Mouse (Mus musculus) lung, adult 18-20 months (tissue): ENCODE results near the gene Iqgap2.

Experiments used
- DNase-seq, 2 experiments: peaks; one replicate each; pipeline ENCODE4 v3.0.0; 2022; ENCODE audit warnings: mixed read lengths in 2 of 2

The Iqgap2 gene

DNA sequence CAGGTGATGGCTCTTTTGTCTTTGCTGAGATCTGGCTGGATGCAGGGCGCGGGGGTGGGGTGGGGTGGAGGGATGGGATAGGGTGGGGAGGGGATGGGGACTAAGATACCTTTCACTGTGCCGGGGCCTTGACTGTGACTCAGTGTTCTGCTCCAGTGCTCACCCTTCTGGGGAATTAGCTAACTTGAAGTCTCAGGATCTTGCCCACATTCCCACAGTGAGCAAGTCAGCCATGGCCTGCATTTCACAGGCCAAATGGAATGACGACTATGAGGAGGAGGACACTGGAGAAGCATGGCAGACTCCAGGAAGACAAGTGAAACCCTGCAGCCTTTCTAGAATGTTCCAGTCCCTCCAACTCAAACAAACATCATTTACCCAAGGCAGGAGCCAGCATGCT, 280.0 kb downstream of the Iqgap2 start:
- no peak for DNase-seq

GRCm38 (mm10) chr13:95610786-95611562, 280.7 kb downstream of the Iqgap2 start:
- DNase-seq = peak; percentile 81 to 87

- no peak for DNase-seq
Measured at GRCm38 (mm10) chr13:95609088-95609420, 282.7 kb downstream of the Iqgap2 start.

GRCm38 (mm10) chr13:95608416-95609087, 283.2 kb downstream of the Iqgap2 start:
- no peak for DNase-seq

DNA sequence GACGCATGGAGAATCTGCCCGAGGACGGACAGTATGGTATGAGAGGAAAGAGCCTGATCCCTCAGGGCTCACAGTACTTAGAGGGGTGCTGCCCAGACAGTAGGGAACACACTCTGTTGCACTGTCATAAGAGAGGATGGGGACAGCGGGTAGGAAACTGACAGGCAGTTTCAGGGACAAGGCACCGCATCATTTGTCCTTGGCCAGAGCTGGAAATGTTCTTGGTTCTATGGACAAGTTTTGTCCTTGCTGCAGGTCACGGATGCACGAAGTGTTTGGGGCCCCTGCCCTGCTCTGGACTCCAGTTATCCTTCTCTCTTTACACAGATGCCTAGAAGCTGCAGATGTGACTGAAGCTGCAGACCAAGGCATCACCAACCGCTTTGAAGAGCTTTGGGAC, 284.7 kb downstream of the Iqgap2 start:
- no peak for DNase-seq

DNA sequence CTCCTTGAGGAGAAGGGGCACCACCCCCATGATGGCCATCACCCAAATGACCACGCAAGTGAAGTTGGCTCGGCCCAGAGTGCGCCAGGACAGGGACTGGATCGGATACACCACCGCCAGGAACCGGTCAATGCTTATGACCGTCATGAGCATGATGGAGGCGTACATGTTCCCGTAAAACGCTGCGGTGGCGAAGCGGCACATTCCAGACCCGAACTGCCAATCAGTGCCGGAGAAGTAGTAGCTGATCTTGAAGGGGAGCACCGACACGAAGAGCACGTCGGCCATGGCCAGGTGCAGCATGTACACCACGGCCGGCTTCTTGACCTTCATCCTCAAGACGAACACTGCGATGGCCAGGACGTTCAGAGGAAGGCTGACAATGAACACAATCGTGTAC, 287.4 kb downstream of the Iqgap2 start:
- DNase-seq = no peak

GRCm38 (mm10) chr13:95599833-95600359, 291.8 kb downstream of the Iqgap2 start:
- DNase-seq = no peak

- no peak for DNase-seq
Measured at GRCm38 (mm10) chr13:95598232-95598920, 293.3 kb downstream of the Iqgap2 start.

GRCm38 (mm10) chr13:95597578-95597977, 294.1 kb downstream of the Iqgap2 start:
- DNase-seq = no peak

DNA sequence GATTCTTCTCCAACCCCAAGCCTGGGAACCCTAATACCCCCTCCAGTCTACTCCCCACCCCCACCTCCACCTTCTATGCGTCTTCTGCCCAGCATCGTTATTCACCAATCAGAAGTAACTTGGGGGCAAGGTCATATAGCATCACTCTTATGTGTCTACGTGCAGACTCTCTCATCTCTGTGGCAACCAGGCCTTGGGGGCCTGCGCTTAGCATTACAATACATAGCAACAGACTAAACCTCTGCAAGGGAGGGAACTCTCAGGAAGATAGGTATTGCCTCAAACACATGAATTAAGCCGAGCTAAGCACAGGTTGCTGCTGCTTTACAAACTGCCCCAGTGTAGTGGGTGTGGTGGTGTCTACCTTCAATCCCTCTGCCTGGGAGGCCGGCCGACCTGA, 295.0 kb downstream of the Iqgap2 start:
- DNase-seq = no peak

GRCm38 (mm10) chr13:95595921-95596320, 295.8 kb downstream of the Iqgap2 start:
- no peak for DNase-seq

GRCm38 (mm10) chr13:95595411-95595810, 296.3 kb downstream of the Iqgap2 start:
- DNase-seq = peak in 1 of 2 experiments; percentile 46

DNA sequence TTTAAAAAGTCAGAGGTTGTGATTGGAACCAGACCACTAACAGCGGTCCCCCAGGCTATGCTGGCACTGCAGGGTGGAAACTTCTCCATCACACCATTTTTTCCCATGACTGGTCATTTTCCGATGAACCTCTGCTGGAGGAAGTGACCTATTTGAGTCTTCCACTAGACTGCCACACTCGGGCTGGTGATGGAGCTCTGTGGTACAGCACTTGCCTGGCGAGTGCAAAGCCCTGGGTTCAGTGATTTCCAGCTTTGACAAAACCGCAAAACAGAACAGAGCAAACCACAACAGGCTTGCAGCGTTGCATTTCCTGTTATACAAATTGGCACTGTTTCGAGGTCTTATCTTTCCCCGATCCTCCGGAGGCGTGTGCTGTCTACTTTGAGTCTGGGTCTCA, 298.9 kb downstream of the Iqgap2 start:
- no peak for DNase-seq

GRCm38 (mm10) chr13:95591606-95592005, 300.1 kb downstream of the Iqgap2 start:
- no peak for DNase-seq

GRCm38 (mm10) chr13:95587628-95588027, 304.1 kb downstream of the Iqgap2 start:
- DNase-seq = no peak

DNA sequence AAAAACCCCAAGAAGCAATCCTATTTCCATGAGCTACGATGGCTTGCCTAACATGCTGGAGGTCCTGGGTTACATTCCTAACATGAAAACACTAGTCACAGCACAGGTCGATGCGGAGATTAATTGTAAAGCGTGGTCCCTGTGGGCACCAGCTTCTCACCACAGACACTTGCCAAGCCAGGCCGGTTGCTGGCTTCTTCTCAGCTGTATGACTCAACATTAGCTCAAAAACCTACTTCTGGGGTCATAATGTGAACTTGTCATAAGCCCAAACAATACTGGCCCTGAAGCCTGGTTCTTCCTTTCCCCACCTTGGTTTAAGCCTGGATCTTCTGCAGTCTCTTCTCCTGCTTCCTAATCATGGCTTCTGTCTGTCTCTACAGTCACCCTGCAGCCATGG, 306.8 kb downstream of the Iqgap2 start:
- no peak for DNase-seq

DNA sequence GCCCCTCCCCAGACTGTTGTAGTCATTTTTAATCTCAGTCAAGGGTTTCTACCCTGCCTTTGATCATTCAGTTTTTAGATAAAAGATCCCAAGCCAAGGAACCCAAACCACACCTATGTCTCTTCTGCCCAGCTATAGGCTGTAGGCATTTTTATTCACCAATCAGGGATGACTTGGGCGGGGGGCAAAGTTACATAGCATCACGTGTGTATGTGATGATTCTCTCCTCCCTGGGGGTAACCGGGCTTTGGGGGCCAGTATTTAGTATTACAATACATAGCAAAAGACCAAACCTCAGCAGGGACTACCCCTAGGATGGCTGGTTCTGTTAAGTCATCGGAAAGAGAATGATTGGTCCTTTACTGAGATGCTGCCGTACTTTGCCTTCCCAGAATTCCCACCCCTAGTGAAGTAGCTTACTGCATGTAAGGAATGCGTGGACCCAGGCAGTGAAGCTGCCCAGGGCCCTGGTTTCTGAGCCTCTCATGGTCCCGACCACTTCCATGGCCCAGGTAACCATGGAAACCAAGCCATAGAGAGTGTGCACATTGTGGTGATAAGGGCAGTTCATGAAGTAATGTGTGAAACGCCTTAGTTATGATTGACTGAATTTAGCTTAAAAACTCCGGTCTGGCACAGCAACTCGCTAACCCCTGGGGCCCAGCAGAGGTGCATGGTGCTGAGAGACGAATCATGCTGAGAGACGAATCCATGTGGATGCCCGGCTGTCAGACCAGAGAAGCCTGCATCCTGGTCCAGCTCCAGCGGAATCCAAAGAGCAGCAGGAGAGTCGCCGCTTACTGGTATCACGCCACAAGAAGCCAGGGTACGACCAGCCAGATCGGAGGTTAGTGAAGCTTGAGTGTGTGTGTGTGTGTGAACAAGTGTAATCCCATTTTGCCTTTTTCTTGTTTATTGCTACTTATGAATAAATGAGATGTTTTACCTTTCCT, 308.2 kb downstream of the Iqgap2 start:
- no peak for DNase-seq

GRCm38 (mm10) chr13:95581850-95582249, 309.9 kb downstream of the Iqgap2 start:
- DNase-seq = no peak

DNA sequence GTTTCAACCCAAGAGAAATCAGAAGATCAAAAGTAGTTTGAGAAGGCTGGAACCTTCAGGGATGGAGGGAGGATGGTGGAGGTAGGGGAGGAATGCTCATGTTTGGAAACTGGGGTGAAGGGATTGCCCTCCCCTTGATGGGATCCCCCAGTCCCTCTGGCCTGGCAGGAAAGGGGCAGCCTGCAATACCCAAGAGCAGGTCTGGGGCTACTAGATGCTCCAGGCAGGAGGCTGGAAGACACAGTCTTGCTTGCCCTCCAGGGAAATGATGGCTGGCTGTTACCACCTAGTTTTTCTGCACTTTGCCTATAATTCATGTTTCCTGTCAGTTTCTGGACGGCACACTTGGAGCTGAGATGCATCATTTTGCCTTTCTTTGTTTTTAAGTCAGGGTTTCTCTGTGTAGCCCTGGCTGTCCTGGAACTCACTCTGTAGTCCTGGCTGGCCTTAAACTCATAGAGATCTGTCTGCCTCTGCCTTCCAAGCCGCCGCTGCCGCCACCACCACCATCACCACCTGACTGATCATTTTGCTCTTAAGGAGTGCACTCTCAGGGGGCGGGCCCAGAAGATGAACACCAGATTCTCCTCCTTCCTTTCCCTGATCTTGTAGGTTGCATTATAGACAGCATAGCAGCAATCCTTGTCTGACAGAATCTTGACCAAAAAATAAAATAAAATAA, 313.6 kb downstream of the Iqgap2 start:
- no peak for DNase-seq
